Mouse (Mus musculus) kidney, embryonic 16.5 days (tissue): ENCODE measurements around the gene Rab23. TPM values are rescaled to one million over a fixed set of nuclear protein-coding genes. Genes with fewer than 3 reads are reported as not detected.

ENCODE experiments used
- ATAC-seq: fragments of 200-750 bp; cut with Nextera tagmentation; 2 replicates; pipeline ENCODE4 v1.8.0; 2017; ENCODE audit warnings: moderate TSS enrichment; ENCODE audit not compliant: low FRiP score, low TSS enrichment
- H3K27ac ChIP-seq: fragments of 300-500 bp; sonication (generic); 2 replicates; pipeline ENCODE4 v1.5.1; 2014; ENCODE audit warnings: low read length
- H3K27me3 ChIP-seq: fragments of 300-500 bp; sonication (generic); 2 replicates; pipeline ENCODE4 v1.6.1; 2014; ENCODE audit warnings: low read length, control low read depth, mixed read lengths; ENCODE audit not compliant: insufficient read depth
- H3K36me3 ChIP-seq: fragments of 300-500 bp; sonication (generic); 2 replicates; pipeline ENCODE4 v1.6.1; 2014; ENCODE audit warnings: low read length, control low read depth, mixed read lengths; ENCODE audit not compliant: insufficient read depth
- H3K4me1 ChIP-seq: fragments of 300-500 bp; sonication (generic); 2 replicates; pipeline ENCODE4 v1.6.1; 2014; ENCODE audit warnings: low read length, control low read depth, mixed read lengths; ENCODE audit not compliant: insufficient read depth
- H3K4me2 ChIP-seq: fragments of 300-500 bp; sonication (generic); replicated peaks from 2 replicates; pipeline ENCODE4 v1.6.1; 2014; ENCODE audit warnings: low read depth, low read length
- H3K4me3 ChIP-seq: fragments of 300-500 bp; sonication (generic); 2 replicates; pipeline ENCODE4 v1.5.1; 2014; ENCODE audit warnings: mild to moderate bottlenecking, low read length
- H3K9ac ChIP-seq: fragments of 300-500 bp; sonication (generic); replicated peaks from 2 replicates; pipeline ENCODE4 v1.6.1; 2014; ENCODE audit warnings: low read length
- H3K9me3 ChIP-seq: fragments of 300-500 bp; sonication (generic); 2 replicates; pipeline ENCODE4 v1.6.1; 2016; ENCODE audit warnings: low read length, control low read depth
- WGBS: fragments of 180-500 bp; shearing (Covaris S2); extraction: QIAGEN DNeasy Blood & Tissue Kit; methylation state at CpG from one replicate; pipeline ENCODE4 v1.1.7; 2014; 5-methylcytosine and 5-hydroxymethylcytosine counted together
- polyA plus RNA-seq: library from polyadenylated mRNA; unstranded; fragments of >200 nt; fragmentation: Nextera tagmentation; extraction: Ambion mirVana; gene quantifications from 2 replicates; pipeline ENCODE4 v1.2.1, GENCODE M21; 2015

Rab23 gene
- polyA plus RNA-seq, 1 experiment from 2014 or later: 26.8 TPM

DNA sequence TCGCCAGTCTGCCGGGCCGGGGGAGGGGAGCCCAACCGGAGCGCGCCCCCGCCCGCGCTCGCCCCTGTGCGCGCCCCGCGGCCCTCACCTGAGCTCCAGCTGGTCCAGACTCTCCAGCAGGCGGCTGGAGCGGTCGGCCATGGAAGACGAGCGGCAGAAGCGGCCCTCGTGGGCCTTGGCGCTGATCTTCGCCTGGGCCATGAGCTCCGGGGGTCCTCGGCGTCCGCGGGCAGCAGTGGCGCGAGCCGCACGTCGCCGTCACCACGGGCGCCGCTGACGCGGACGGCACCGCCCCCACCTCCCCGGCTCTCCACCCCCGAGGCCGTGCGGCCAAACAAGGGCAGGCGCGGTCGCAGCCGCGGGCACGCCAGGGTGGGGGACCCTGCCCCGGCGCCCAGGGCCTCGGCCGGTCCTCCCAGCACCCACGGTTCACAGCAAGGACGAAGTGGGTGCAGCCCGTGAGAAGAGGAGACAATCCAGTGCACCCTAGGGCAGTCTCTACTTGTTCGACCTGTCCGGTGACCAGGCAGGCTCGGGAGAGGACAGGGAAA lies 37.9 kb downstream of the Rab23 start, which contains the start of gene Bag2:
Gene Bag2 (minus strand): TSS at position 305 of the 551 bp plus-strand sequence.
- peak within 1 kb of the TSS; percentile 82 for H3K4me2 ChIP-seq
- 0 out of 2 replicates have a peak, but pooled peaks cover 2% of the 10 kb centered on the region for H3K27me3 ChIP-seq
- peak within 1 kb of the TSS; percentile 91 for H3K27ac ChIP-seq
- no peaks in the 10 kb centered on the region for H3K9me3 ChIP-seq
- WGBS: under 1% methylated on average over 52 of the region's 61 CpGs
- peak; percentile 82 for ATAC-seq
- H3K4me1 ChIP-seq: peaks cover 29% of the 10 kb centered on the region
- H3K9ac ChIP-seq: peak within 1 kb of the TSS; percentile 92
- H3K36me3 ChIP-seq: peaks cover 7% of the 10 kb centered on the region; the same call in 1 of the 2 replicates
- H3K4me3 ChIP-seq: peak within 1 kb of the TSS; percentile 82

DNA sequence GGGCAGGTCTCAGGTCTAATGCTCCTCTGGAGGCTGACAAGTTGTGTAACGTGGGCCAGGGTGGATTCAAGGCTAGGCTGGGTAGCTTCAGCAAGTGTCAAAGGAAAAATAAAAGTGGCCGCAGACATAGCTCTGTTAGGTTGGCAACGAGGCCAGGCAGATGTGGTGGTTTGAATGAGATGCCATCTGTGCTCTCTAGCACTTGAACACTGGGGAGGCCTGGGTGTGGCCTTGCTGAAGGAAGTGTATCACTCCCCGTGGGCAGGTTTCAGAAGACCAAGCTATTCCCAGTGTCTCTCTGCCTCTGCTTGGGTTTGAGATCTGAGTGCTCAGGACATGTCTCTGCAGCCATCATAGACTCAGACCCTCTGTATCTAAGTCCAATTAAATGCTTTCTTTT lies 38.8 kb downstream of the Rab23 start:
- WGBS: 58% methylated on average over 4 of the region's 4 CpGs
- Histone ChIP-seq H3K27ac (no peak overlapping the region), H3K9ac (no peak overlapping the region), H3K4me2 (no peak overlapping the region), H3K4me3 (no peak overlapping the region), H3K27me3 (0 out of 2 replicates have a peak, but pooled peaks cover 2% of the 10 kb centered on the region), H3K9me3 (no peaks in the 10 kb centered on the region), H3K4me1 (peaks cover 29% of the 10 kb centered on the region), H3K36me3 (peaks cover 7% of the 10 kb centered on the region; the same call in 1 of the 2 replicates)
- ATAC-seq: no peak

- Histone ChIP-seq H3K4me2 (no peak overlapping the region), H3K27me3 (no peaks in the 10 kb centered on the region), H3K4me1 (peaks cover 4% of the 10 kb centered on the region; the same call in 1 of the 2 replicates), H3K9me3 (no peaks in the 10 kb centered on the region), H3K36me3 (peaks cover 12% of the 10 kb centered on the region), H3K9ac (no peak overlapping the region), H3K27ac (no peak overlapping the region), H3K4me3 (no peak overlapping the region)
- ATAC-seq: no peak
- 40% methylated on average over 2 of the region's 2 CpGs for WGBS
Observed at GRCm38 (mm10) chr1:33763826-33764225, 44.1 kb downstream of the Rab23 start.

DNA sequence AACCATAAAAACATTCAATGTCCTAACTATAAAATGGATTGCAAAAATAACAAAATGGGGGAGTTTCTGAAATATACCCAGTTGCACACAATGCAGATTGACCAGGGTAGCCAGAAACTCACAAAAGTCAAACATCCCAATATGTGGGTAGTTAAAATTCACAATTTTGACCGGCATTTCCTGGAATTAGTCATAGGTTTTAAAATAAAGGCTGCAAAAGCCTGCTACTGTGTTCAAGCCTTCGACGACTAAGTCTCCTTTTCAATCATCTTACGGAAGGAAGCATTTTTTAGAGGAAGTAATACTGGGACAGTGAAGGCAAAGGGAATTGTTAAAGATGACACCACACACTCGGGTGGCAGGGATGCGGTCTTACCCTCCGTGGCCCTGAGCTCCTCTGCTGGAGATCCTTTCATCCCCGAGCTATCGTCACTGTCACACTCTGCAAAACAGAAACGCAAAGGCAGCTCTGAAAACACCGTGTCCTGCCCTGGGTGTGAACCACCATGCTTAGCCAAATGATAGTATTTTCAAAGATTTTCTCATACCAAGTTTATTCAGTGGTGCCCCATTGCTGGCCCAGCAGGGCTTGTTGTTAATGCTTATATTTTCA lies 45.9 kb downstream of the Rab23 start:
- no peak for ATAC-seq
- Histone ChIP-seq H3K4me3 (no peak overlapping the region), H3K4me1 (peaks cover 4% of the 10 kb centered on the region; the same call in 1 of the 2 replicates), H3K27me3 (no peaks in the 10 kb centered on the region), H3K9me3 (no peaks in the 10 kb centered on the region), H3K4me2 (no peak overlapping the region), H3K9ac (no peak overlapping the region), H3K27ac (no peak overlapping the region), H3K36me3 (peaks cover 21% of the 10 kb centered on the region)
- WGBS: 84% methylated on average over 11 of the region's 11 CpGs

DNA sequence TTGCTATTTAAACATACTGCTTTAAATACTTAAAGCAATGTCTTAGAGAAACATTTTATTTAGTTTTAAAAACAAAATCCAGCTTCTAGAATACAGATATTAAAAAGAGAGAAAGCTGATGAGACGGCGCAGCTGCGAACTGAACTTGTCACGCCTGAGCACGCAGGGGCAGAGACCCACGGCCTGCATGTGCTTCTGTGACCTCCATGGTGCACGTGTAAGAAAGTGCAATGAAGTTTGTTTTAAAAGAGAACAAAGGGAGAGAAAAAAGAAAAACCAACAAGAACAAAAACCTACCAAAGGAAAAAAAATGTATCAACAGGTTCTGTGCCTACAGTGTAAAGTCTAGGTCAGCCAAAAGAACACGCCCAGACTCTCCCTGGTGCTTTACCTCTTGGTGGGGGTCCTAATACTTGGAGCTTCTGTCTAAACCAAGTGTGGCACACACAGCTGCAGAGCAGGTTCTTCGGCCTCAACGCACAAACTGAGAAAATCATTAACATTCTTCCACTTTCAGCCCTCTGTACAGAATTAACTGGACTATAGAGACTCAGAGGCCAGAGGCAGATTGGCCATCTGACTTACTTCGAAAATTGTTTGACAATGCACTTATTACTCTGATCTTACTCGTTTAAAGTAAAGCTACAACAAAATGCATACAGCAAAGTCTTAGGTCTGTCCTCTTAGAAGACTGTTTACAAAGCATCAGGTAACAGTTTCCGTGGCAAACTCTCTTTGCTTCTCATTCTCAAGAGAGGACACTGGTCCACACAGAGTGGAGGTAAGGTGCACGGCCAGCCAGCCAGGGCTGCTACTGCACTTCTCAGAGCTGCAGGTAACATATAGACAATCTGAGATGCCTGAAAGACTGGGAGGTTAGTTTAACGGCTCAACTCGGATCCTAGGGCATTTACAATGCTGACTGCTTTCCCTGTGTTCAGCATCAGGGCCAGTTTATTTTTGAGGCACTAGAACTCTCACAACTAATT lies 47.1 kb downstream of the Rab23 start:
- H3K36me3 ChIP-seq: peaks cover 27% of the 10 kb centered on the region
- peak overlapping the region; percentile 83 for H3K27ac ChIP-seq

GRCm38 (mm10) chr1:33768091-33768787 lies 48.6 kb downstream of the Rab23 start:
- no peak for ATAC-seq
- Histone ChIP-seq H3K4me3 (no peak overlapping the region), H3K9ac (no peak overlapping the region), H3K27me3 (no peaks in the 10 kb centered on the region), H3K9me3 (no peaks in the 10 kb centered on the region), H3K27ac (no peak overlapping the region), H3K4me1 (peaks cover 4% of the 10 kb centered on the region; the same call in 1 of the 2 replicates), H3K4me2 (no peak overlapping the region), H3K36me3 (peaks cover 31% of the 10 kb centered on the region)
- WGBS: 86% methylated on average over 1 of the region's 1 CpGs

More for the DNA sequence above, 47.1 kb downstream of the Rab23 start:
- H3K27me3 ChIP-seq: no peaks in the 10 kb centered on the region
- no peak overlapping the region for H3K9ac ChIP-seq
- ATAC-seq: peak; percentile 84
- no peak overlapping the region for H3K4me3 ChIP-seq
- no peak overlapping the region for H3K4me2 ChIP-seq
- peaks cover 4% of the 10 kb centered on the region; the same call in 1 of the 2 replicates for H3K4me1 ChIP-seq
- no peaks in the 10 kb centered on the region for H3K9me3 ChIP-seq
- 65% methylated on average over 16 of the region's 16 CpGs for WGBS

DNA sequence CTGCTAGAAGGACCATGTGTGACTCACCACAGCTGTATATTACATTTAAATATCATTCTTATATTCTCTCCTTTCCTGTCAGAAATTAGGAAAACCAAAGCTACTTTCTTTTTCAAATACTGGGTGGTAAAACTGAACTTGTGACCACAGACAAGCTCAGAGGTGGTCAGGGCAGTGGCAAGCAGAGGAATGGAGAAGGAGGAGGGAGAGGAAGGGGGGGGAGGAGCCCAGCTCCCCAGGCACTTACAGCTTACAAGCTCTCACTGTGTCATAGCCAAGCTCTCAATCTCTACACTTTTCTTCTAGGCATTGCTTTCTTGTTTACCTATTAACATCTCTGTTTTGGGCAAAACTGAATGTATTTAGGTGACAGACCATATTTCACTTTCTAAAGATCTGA lies 49.1 kb downstream of the Rab23 start:
- ATAC-seq: no peak
- Histone ChIP-seq H3K36me3 (peaks cover 33% of the 10 kb centered on the region), H3K4me2 (no peak overlapping the region), H3K9me3 (no peaks in the 10 kb centered on the region), H3K4me3 (no peak overlapping the region), H3K9ac (no peak overlapping the region), H3K4me1 (peaks cover 4% of the 10 kb centered on the region; the same call in 1 of the 2 replicates), H3K27me3 (no peaks in the 10 kb centered on the region), H3K27ac (no peak overlapping the region)

DNA sequence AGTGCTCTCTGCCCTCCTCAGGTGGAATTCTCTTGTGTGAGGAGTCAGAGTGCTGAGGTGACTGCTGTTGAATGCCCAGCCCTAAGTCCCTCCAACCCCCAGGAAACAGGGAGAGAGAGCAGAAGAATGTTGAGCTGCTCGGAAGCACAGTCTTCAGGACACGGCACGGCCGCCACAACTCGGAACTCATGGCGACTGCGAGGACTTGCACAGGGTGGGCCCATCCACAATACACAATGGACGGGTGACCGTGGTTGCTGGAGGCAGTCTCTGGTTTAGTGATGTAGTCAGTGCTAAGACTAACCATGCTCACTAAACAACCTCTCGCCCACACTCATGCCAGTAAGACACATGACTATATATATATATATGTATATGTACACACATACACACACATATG lies 51.9 kb downstream of the Rab23 start:
- H3K9ac ChIP-seq: no peak overlapping the region
- H3K9me3 ChIP-seq: no peaks in the 10 kb centered on the region
- no peak for ATAC-seq
- peaks cover 4% of the 10 kb centered on the region; the same call in 1 of the 2 replicates for H3K4me1 ChIP-seq
- peaks cover 39% of the 10 kb centered on the region for H3K36me3 ChIP-seq
- no peak overlapping the region for H3K4me3 ChIP-seq
- no peak overlapping the region for H3K4me2 ChIP-seq
- WGBS: 94% methylated on average over 10 of the region's 10 CpGs
- H3K27me3 ChIP-seq: no peaks in the 10 kb centered on the region
- no peak overlapping the region for H3K27ac ChIP-seq

- Histone ChIP-seq H3K36me3 (peaks cover 43% of the 10 kb centered on the region), H3K9me3 (no peaks in the 10 kb centered on the region), H3K9ac (no peak overlapping the region), H3K4me2 (no peak overlapping the region), H3K27me3 (no peaks in the 10 kb centered on the region), H3K27ac (no peak overlapping the region), H3K4me3 (no peak overlapping the region), H3K4me1 (peaks cover 4% of the 10 kb centered on the region; the same call in 1 of the 2 replicates)
- 93% methylated on average over 9 of the region's 9 CpGs for WGBS
- no peak for ATAC-seq
Observed at GRCm38 (mm10) chr1:33772106-33772505, 52.4 kb downstream of the Rab23 start.
